Mouse (Mus musculus) cortical plate, adult 2 months (tissue): ENCODE results near the gene Snx20.

ENCODE experiments used
- CTCF ChIP-seq: fragments of 200-500 bp; IDR thresholded peaks from 2 replicates; pipeline ENCODE4 v1.5.1; 2011; ENCODE audit warnings: mild to moderate bottlenecking, control low read depth, low read length; ENCODE audit not compliant: insufficient read depth; ENCODE audit errors: extremely low read depth
- POLR2A ChIP-seq: fragments of 200-500 bp; IDR thresholded peaks from 2 replicates; pipeline ENCODE4 v1.6.1; 2011; ENCODE audit warnings: mild to moderate bottlenecking, low read length, control low read depth; ENCODE audit not compliant: insufficient read depth; ENCODE audit errors: extremely low read depth

DNA sequence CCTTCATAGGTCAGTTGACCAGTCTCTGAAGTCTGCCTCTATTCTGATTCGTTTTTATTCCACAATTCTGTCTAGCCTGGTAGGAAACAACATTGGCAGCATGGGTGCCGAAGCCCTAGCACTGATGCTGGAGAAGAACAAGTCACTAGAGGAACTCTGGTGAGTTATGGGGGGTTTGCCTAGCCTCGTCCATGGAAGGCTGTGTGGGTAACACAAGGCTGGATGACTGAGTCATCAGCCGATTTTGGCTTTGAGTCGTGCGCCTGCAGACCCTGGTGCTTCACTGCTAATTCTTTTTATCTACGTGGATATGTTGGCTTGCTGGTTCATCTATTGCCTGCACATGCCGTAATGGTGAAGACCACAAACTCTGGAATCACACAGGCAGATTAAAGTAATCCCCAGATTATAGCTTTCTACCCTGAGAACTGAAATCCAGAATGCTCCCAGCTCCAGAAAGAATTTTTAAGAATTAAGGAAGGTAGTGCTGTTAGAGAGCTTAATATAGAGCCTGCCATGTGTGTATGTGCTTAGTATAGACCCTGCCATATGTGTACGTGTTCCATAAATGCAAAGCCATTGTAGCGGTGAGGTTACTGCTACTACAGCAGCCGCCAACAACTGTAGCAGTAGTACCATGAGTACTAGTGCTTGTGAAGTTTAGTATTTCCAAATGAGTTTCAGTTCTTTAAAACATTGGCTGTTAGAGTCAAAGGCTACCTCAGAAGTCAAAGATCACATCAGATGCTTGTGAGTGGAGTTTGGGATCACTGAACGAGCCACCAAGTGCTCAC is 39.6 kb upstream of the Snx20 start:
- TF ChIP-seq CTCF (no peak), POLR2A (no peak)
